Mouse (Mus musculus) small intestine, adult 2 months (tissue): ENCODE data around the gene Atxn2.

Experiments used
- CTCF ChIP-seq: fragments of 200-500 bp; IDR thresholded peaks from 2 replicates; pipeline ENCODE4 v1.5.1; 2012; ENCODE audit warnings: low read depth, mild to moderate bottlenecking, control low read depth, inconsistent platforms, low read length, moderate library complexity, mixed read lengths; ENCODE audit not compliant: insufficient replicate concordance, insufficient read length; ENCODE audit errors: extremely low read depth
- POLR2A ChIP-seq: fragments of 200-500 bp; IDR thresholded peaks from 2 replicates; pipeline ENCODE4 v1.6.1; 2012; ENCODE audit warnings: low read depth, mild to moderate bottlenecking, control low read depth, inconsistent platforms, low read length, moderate library complexity

GRCm38 (mm10) chr5:121780180-121780579 lies 69.0 kb downstream of the Atxn2 start:
- no peak for TF ChIP-seq POLR2A
- no peak for TF ChIP-seq CTCF
